Mouse (Mus musculus) limb, embryonic 14.5 days (tissue): ENCODE data around the gene Lage3. TPM values are rescaled to one million over a fixed set of nuclear protein-coding genes. Genes with fewer than 3 reads are reported as not detected.

Source experiments
- ATAC-seq: fragments of 200-750 bp; cut with Nextera tagmentation; 2 replicates; pipeline ENCODE4 v1.8.0; 2017; ENCODE audit warnings: low read depth, moderate number of reproducible peaks, moderate TSS enrichment; ENCODE audit not compliant: low FRiP score
- DNase-seq: peaks from one replicate; pipeline ENCODE4 v3.0.0-alpha.2; 2015; ENCODE audit warnings: low spot score
- H3K27ac ChIP-seq: fragments of 300-500 bp; sonication (generic); replicated peaks from 2 replicates; pipeline ENCODE4 v1.5.1; 2014; ENCODE audit warnings: low read depth, mild to moderate bottlenecking, low read length, moderate library complexity, mixed read lengths
- H3K27me3 ChIP-seq: fragments of 300-500 bp; sonication (generic); 2 replicates; pipeline ENCODE4 v1.6.1; 2014; ENCODE audit warnings: low read length, mixed read lengths; ENCODE audit not compliant: control insufficient read depth, insufficient read depth
- H3K36me3 ChIP-seq: fragments of 300-500 bp; sonication (generic); 2 replicates; pipeline ENCODE4 v1.6.1; 2014; ENCODE audit warnings: mild to moderate bottlenecking, low read length, moderate library complexity, mixed read lengths; ENCODE audit not compliant: control insufficient read depth, insufficient read depth
- H3K4me1 ChIP-seq: fragments of 300-500 bp; sonication (generic); 2 replicates; pipeline ENCODE4 v1.6.1; 2014; ENCODE audit warnings: antibody characterized with exemption, low read length, mixed read lengths; ENCODE audit not compliant: control insufficient read depth, insufficient read depth
- H3K4me2 ChIP-seq: fragments of 300-500 bp; sonication (generic); replicated peaks from 2 replicates; pipeline ENCODE4 v1.6.1; 2014; ENCODE audit warnings: low read depth, mild to moderate bottlenecking, low read length, moderate library complexity; ENCODE audit not compliant: severe bottlenecking
- H3K4me3 ChIP-seq: fragments of 300-500 bp; sonication (generic); replicated peaks from 2 replicates; pipeline ENCODE4 v1.5.1; 2014; ENCODE audit warnings: low read length
- H3K9ac ChIP-seq: fragments of 300-500 bp; sonication (generic); 2 replicates; pipeline ENCODE4 v1.6.1; 2014; ENCODE audit warnings: mild to moderate bottlenecking, low read depth, low read length, moderate library complexity; ENCODE audit not compliant: severe bottlenecking
- H3K9me3 ChIP-seq: fragments of 300-500 bp; sonication (generic); 2 replicates; pipeline ENCODE4 v1.6.1; 2016; ENCODE audit warnings: low read length; ENCODE audit not compliant: control insufficient read depth
- POLR2A ChIP-seq: fragments of 200-500 bp; IDR thresholded peaks from 2 replicates; pipeline ENCODE4 v1.8.0; 2012; ENCODE audit warnings: inconsistent platforms, mild to moderate bottlenecking, moderate library complexity, borderline replicate concordance; ENCODE audit not compliant: insufficient read depth, insufficient read length; ENCODE audit errors: extremely low read depth
- WGBS: fragments of 180-500 bp; shearing (Covaris S2); extraction: QIAGEN DNeasy Blood & Tissue Kit; methylation state at CpG from one replicate; pipeline ENCODE4 v1.1.7; 2014; 5-methylcytosine and 5-hydroxymethylcytosine counted together
- polyA plus RNA-seq, 2 experiments: library from polyadenylated mRNA; depleted of rRNA in 1 of 2; stranded (reverse) in 1 of 2; unstranded in 1 of 2; fragments of >200 nt; fragmentation: Nextera tagmentation in 1 of 2; extraction: Ambion mirVana in 1 of 2; gene quantifications; 2 replicates each; pipeline versions ENCODE4 v1.2.1 to v1.2.3; 2012 to 2014

The Lage3 gene
- polyA plus RNA-seq, 2 experiments = 104 to 105 TPM

GRCm38 (mm10) chrX:74352645-74353466, 562 bp downstream of the Lage3 start:
- WGBS = 26% methylated on average over 13 of the region's 13 CpGs
- H3K9me3 ChIP-seq = no peaks in the 10 kb centered on the region
- peak overlapping the region; percentile 47 for H3K4me3 ChIP-seq
- ATAC-seq = peak; percentile 53
- no peak for DNase-seq
- TF ChIP-seq POLR2A = no peak
- no peak overlapping the region for H3K27ac ChIP-seq
- H3K4me1 ChIP-seq = 0 out of 2 replicates have a peak, but pooled peaks cover 3% of the 10 kb centered on the region
- H3K27me3 ChIP-seq = no peaks in the 10 kb centered on the region
- peak overlapping the region; percentile 49 for H3K4me2 ChIP-seq
- peak overlapping the region; percentile 56 for H3K9ac ChIP-seq
- H3K36me3 ChIP-seq = no peaks in the 10 kb centered on the region

DNA sequence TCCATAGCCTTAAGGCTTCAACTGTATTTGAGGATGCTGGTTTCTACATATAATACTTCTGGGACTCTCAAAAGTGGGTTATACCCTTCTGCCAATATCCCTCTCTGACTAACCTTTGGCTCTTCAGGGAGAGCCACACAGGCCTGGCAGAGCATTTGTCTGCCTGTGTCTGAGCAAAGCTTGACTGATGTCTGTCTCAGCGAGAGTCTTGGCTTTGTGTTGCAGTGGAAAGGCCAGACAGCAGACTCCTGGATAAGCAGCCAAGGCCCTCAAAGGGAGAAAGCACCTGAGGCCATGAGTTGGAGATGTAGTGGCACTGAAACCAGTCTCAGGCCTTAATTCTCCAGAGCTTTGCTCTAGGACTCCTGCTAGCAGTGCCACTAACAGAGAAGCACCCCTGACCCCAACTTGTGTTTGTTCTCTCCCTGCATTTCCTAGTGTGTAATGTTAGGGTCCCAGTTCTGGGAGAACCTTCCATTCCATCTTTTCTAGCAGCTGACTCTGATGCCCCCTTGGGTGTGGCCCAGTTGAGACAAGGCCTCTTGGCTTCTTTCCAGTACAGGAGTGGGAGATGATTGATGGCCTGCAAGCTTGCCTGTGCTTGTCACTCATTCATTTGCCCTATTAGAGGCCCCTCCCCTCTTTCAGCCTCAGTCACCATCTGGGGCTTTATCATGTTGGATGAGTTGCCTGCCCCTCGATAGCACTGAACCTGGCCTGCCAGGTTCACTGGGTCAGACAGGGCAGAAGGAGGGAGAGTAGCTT, 23.1 kb downstream of the Lage3 start:
- H3K36me3 ChIP-seq = peaks cover 20% of the 10 kb centered on the region
- 53% methylated on average over 2 of the region's 2 CpGs for WGBS
- peak overlapping the region; percentile 48 for H3K4me3 ChIP-seq
- DNase-seq (peak; percentile 6), ATAC-seq (no peak)
- no peak overlapping the region for H3K27ac ChIP-seq
- H3K4me1 ChIP-seq = no peaks in the 10 kb centered on the region; the same call in 1 of the 2 replicates
- no peaks in the 10 kb centered on the region for H3K9me3 ChIP-seq
- H3K4me2 ChIP-seq = peak overlapping the region; percentile 65
- peak overlapping the region; percentile 65 for H3K9ac ChIP-seq
- TF ChIP-seq POLR2A = no peak
- no peaks in the 10 kb centered on the region for H3K27me3 ChIP-seq

DNA sequence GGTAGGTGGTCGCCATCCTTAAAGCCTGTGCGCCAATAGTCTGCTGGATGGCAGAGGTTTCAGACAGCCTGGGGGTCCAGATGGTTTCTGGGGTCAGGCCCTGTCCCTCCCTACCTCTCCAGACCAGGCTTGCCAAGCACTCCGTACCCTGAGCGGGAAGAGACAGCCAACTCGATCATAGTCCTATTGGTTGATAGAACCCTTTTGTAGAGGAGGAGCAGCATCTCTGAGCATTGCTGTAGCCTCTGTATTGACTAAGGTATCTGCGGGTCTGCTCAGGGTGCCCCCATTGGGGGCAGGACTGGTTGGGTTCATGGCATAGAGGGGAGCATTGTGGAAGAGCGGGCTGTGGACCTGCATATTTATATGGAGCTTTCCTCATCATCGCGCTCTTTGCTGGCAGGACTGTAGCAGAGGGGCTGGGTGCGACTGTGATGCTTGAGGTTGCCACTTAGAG, 24.2 kb downstream of the Lage3 start:
- DNase-seq (no peak), ATAC-seq (peak; percentile 35)
- H3K9ac ChIP-seq = peak overlapping the region; percentile 65
- peak overlapping the region; percentile 48 for H3K4me3 ChIP-seq
- H3K27me3 ChIP-seq = no peaks in the 10 kb centered on the region
- H3K9me3 ChIP-seq = no peaks in the 10 kb centered on the region
- H3K36me3 ChIP-seq = peaks cover 10% of the 10 kb centered on the region
- no peak overlapping the region for H3K27ac ChIP-seq
- no peaks in the 10 kb centered on the region; the same call in 1 of the 2 replicates for H3K4me1 ChIP-seq
- 23% methylated on average over 7 of the region's 10 CpGs for WGBS
- no peak for TF ChIP-seq POLR2A
- H3K4me2 ChIP-seq = peak overlapping the region; percentile 65

DNA sequence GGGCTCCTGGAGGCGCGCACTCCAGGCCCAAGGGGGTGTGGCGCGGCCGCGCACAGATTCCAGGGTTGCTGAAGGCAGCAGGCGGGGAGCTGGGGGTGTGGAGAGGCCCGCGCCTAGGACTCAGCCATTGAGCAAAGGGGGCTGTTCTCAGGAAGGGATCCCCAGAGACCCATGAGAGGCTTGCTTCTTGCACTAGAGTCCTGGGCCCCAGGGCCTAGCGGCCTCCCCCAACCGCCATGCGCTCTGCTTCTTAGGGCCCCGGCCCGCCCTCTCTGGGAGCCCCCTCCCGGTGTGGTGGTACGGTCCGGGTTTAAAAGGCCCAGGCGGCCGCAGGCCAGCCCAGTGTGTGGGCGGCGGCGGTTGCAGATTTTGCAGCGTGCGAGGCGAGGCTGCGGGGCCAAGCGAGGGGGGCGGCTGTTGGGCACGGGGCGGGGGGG, 24.7 kb downstream of the Lage3 start, which contains the start of gene Plxna3:
Gene Plxna3, plus strand, starts transcription at position 342 of the 437 bp plus-strand sequence.
- H3K9ac ChIP-seq = peak within 1 kb of the TSS; percentile 65

More for the DNA sequence above, 24.7 kb downstream of the Lage3 start, which contains the start of gene Plxna3:
- Histone ChIP-seq H3K27me3 (no peaks in the 10 kb centered on the region), H3K4me1 (no peaks in the 10 kb centered on the region; the same call in 1 of the 2 replicates), H3K4me2 (peak within 1 kb of the TSS; percentile 65), H3K36me3 (peaks cover 10% of the 10 kb centered on the region), H3K4me3 (peak within 1 kb of the TSS; percentile 48), H3K9me3 (no peaks in the 10 kb centered on the region), H3K27ac (peak within 1 kb of the TSS; percentile 86)
- DNase-seq (peak; percentile 64), ATAC-seq (peak; percentile 93)
- no peak for TF ChIP-seq POLR2A
- WGBS = 16% methylated on average over 18 of the region's 30 CpGs
